Mouse (Mus musculus): ENCODE results near the gene Slc25a26.

Slc25a26 gene

DNA sequence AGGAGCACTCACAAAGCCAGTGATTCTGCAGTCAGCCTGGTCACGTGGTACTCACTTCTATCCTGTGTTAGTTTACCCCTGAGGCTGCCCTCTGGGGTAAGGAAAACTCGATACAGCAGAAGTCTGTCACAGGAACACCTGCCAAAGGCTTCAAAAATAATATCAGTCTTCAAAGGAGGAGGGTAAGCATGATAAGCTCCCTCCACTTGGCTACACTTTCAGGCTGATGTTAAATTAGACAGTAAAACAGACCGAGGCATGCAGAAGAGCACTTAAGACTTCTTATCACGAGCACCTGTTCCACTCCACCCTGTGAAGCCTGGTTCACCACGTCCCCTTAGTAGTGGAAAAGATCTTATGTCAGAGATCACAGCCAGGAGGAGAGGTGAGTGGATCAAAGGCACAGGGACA, 136.9 kb downstream of the Slc25a26 start:
- DNase-seq (ENCODE audit: low spot score in 2 of 2), result no peak

- DNase-seq (ENCODE audit: low spot score in 2 of 2), result no peak
Observed at GRCm38 (mm10) chr6:94640297-94640696, 140.2 kb downstream of the Slc25a26 start.

GRCm38 (mm10) chr6:94642048-94642447, 141.9 kb downstream of the Slc25a26 start:
- DNase-seq (ENCODE audit: low spot score in 2 of 2), result no peak

DNA sequence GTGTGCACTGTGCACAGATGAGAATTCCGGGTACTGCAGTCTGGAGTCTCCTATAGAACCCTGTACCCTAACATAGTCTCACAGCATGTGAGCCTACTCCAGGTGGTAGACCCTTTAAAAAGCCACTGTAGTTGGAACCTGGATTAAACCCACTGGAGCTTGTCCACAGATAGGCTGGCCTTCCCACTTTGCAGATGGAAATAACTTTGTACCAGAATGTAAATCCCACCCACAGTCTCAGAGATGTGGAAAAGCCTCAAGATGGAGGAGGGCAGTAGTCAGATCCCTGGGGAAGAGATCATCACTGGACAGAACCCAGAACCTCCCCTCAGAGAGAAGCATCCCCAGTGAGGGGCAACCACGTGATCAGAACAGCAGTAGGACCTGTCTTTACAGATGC, 143.9 kb downstream of the Slc25a26 start:
- no peak for DNase-seq (ENCODE audit: low spot score in 2 of 2)

DNA sequence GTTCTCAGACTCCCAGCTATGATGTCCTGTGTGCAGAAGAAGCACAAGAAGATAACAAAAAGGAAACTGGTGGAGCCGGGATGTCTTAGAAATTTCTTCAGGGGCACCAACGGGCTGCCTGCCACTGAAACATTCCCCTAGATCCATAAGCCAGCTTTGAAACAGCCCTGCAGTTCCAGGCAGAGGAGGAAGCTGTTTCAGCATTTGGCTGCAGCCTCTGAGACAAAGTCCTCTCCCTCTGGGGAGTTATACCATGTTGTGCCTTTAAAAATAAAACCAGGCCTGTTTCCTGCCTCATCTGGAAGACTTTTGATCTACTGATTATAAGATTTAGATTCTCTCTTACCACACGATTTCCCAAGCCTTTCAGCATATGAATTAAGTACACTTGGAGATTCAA, 144.5 kb downstream of the Slc25a26 start:
- no peak for DNase-seq (ENCODE audit: low spot score in 2 of 2)

DNA sequence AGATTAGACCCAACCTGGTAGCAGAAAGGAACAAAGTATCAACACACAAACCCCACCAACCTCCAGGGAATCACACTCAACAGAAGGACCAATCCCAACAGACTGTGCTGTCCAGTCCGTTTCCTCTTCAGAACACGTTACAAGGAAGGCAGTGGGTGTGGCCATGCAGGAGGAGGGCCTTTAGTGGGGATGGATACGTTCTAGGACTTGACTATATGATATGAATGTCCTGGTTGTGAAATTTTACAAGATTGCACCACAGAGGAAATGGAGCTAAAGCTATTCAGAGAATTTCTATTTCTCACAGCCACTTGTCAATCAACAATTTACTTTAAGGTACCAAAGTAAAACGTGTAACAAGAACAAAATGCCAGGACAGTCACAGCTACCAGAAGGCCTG, 145.6 kb downstream of the Slc25a26 start:
- no peak for DNase-seq (ENCODE audit: low spot score in 2 of 2)

DNA sequence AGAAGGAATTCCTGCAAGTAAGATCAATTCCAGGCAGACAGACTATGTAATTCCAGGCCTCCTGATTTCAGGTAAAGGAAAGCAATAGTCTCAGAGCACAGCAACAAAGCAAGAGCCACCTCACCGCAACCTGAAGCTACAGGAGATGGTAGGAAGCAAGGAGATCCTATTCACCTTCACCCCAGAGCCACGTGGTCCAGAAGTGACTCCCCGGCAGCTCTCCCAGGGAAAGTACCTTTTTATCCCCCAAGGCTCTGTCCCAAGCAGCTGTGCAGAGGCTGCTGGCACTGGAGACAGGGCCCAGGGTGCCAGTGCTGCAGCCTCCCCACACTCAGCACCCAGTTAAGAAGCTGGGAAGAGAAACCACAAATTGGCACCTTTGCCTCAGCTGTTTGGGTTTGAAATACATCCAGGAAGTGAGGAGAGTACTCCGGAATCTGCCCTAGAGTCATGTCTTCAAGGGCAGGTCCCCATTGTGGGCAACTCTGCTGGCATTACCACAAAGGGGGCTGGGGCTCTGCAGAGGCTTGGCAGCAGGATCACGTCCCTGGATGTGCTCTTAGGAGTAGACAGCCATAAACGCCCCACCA, 146.2 kb downstream of the Slc25a26 start:
- DNase-seq (ENCODE audit: low spot score in 2 of 2), result no peak

DNA sequence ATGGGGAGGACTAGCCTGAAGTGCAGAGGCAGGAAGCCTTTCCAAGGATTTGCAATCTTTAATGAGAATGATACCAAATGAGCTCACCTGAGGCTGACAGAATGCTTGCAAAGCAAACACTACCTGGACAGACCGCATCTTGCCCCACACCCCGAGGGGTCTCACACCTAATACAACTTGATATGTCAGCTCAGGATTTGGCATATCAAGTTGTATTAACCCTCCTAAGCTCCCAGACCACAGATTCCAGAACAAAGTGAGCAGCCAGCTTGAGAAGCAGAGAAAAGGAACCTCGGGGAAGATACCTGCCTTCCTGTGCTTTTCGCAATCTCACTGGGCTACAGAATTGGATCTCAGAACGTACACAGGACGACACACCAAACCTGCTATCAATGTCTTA, 146.8 kb downstream of the Slc25a26 start:
- no peak for DNase-seq (ENCODE audit: low spot score in 2 of 2)

GRCm38 (mm10) chr6:94647574-94648430, 147.7 kb downstream of the Slc25a26 start:
- peak in 1 of 2 experiments; percentile 43 for DNase-seq (ENCODE audit: low spot score in 2 of 2)

GRCm38 (mm10) chr6:94648496-94648895, 148.4 kb downstream of the Slc25a26 start:
- no peak for DNase-seq (ENCODE audit: low spot score in 2 of 2)

GRCm38 (mm10) chr6:94649637-94650036, 149.5 kb downstream of the Slc25a26 start:
- no peak for DNase-seq (ENCODE audit: low spot score in 2 of 2)

DNA sequence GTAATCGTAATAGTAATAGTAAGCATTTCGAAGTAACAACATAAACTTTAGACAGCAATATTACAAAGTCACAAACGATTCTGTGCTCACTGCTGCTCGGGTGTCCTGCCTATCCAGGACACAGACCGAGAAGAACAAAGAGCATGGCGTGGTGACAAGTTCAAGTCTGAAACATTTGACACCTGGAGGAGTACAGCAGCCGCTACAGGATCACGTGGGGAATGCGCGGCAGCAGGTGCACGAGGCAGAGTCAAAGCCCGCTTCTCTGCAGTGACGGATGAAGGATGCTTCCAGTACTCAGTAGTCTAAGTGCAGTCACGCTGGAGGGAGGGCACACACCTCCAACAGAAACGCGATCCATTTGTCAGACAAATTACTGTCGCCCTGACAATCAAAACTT, 151.4 kb downstream of the Slc25a26 start:
- no peak for DNase-seq (ENCODE audit: low spot score in 2 of 2)

DNA sequence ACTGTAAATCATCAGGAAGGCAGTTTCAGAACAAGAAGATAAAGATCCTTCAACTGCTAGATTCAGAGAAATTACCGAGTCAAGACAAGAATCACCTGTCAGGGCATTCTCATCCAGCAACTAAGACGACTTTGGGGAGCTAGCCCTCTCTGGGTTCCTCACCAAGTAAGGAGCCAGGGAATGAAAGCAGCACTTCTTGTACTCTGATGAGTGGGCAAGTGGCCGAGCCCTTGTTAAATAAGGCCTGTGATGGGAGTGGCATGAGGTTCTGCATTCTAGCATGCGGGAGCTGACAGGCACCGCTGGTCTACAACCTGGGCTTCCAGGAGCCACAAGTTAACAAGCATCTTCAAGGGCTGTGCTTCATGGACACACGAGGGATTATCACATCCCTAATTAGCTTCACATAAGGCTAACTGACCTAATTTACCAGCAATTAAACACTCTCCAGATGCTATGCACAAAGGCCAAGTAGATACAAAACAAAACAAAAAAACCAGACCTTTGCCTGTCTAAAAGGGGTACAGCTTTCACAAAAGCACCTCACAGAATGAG, 152.6 kb downstream of the Slc25a26 start:
- DNase-seq (ENCODE audit: low spot score in 2 of 2), result no peak

- DNase-seq (ENCODE audit: low spot score in 2 of 2), result no peak
Observed at GRCm38 (mm10) chr6:94653388-94654316, 153.5 kb downstream of the Slc25a26 start.
